In genomic region chr12:108617511-108617910, GRCm38 (mm10) we compare ENCODE assay signal across 18 mouse cellular contexts.
DNase-seq lines count a peak whose midpoint lies in the region; ATAC-seq lines count a peak whose summit lies in the region.
"Had no signal": no experiment of that assay in that cellular context is flagged by ENCODE, and none has a peak within 500 bp of the region (broad histone marks: within the 10 kb centered on the region; RNA-seq: fewer than 3 reads in every experiment).

No protein-coding gene starts in this region.

- intact Hi-C loops in heart, postnatal 10 days (cut with DNase I) = no loop called here
- intact Hi-C loops in heart, postnatal 36 days (cut with DNase I) = no loop called here

- H3K36me3 ChIP-seq in heart, embryonic 10.5 days = no peaks in the 10 kb centered on the region
- H3K36me3 ChIP-seq in heart, embryonic 16.5 days (ENCODE audit: control insufficient read depth, insufficient read depth) = no peaks in the 10 kb centered on the region
- H3K36me3 ChIP-seq in midbrain, embryonic 16.5 days (ENCODE audit: control insufficient read depth, insufficient read depth, low read length) = no peaks in the 10 kb centered on the region
- H3K36me3 ChIP-seq in midbrain, embryonic 11.5 days (ENCODE audit: control insufficient read depth, insufficient read depth, low read length) = no peaks in the 10 kb centered on the region
- H3K36me3 ChIP-seq: G1E had no signal

- H3K9ac ChIP-seq in heart, embryonic 16.5 days (ENCODE audit: low read length) = no peak overlapping the region
- H3K9ac ChIP-seq in midbrain, embryonic 16.5 days (ENCODE audit: low read depth, low read length) = no peak overlapping the region
- no peak overlapping the region for H3K9ac ChIP-seq in midbrain, embryonic 11.5 days (ENCODE audit: low read length)
- H3K9ac ChIP-seq: forebrain, embryonic 13.5 days; forebrain, postnatal 0 days; hindbrain, embryonic 14.5 days had no signal

- no peaks in the 10 kb centered on the region for H3K9me3 ChIP-seq in heart, embryonic 10.5 days
- no peaks in the 10 kb centered on the region for H3K9me3 ChIP-seq in heart, embryonic 16.5 days (replicated peaks; ENCODE audit: control insufficient read depth, low read length)
- no peaks in the 10 kb centered on the region for H3K9me3 ChIP-seq in midbrain, embryonic 16.5 days (replicated peaks; ENCODE audit: control insufficient read depth, low read length, poor library complexity, severe bottlenecking)
- H3K9me3 ChIP-seq in midbrain, embryonic 11.5 days (ENCODE audit: control insufficient read depth, low read length) = no peaks in the 10 kb centered on the region
- H3K9me3 ChIP-seq: forebrain, embryonic 13.5 days had no signal

- peak; percentile 46 for ATAC-seq in heart, embryonic 16.5 days (replicated peaks; ENCODE audit: extremely low read depth, insufficient read depth, low FRiP score)
- ATAC-seq in midbrain, embryonic 16.5 days = 0 out of 2 replicates have a peak, but pooled peaks have one; percentile 6
- ATAC-seq in midbrain, embryonic 11.5 days (ENCODE audit: low FRiP score) = no peak
- ATAC-seq: forebrain, embryonic 13.5 days; forebrain, postnatal 0 days; intestine, postnatal 0 days had no signal

- H3K27ac ChIP-seq in heart, embryonic 10.5 days = peak overlapping the region; percentile 44; the same call in 1 of the 2 replicates
- H3K27ac ChIP-seq in heart, embryonic 16.5 days (ENCODE audit: low read length) = no peak overlapping the region
- no peak overlapping the region for H3K27ac ChIP-seq in midbrain, embryonic 16.5 days (ENCODE audit: low read length)
- no peak overlapping the region for H3K27ac ChIP-seq in midbrain, embryonic 11.5 days (ENCODE audit: low read depth, low read length)
- H3K27ac ChIP-seq: forebrain, embryonic 13.5 days; hindbrain, embryonic 14.5 days had no signal

- peak; percentile 78 for DNase-seq in heart, embryonic 10.5 days (ENCODE audit: low spot score)
- DNase-seq in heart, postnatal 10 days = no peak
- DNase-seq in heart, postnatal 36 days = no peak
- no peak for DNase-seq in midbrain, embryonic 11.5 days (ENCODE audit: low spot score, missing footprints)
- no peak for DNase-seq in adrenal gland, postnatal 10 days
- DNase-seq: adrenal gland, postnatal 14 days; cerebellum, adult 11-12 months; cerebellum, adult 9-10 months; cerebellum, postnatal 25 days; forebrain, postnatal 0 days; gastrocnemius, postnatal 14 days; kidney, adult 8-10 months had no signal

- H3K4me1 ChIP-seq in heart, embryonic 10.5 days = peaks cover 22% of the 10 kb centered on the region
- peaks cover 8% of the 10 kb centered on the region for H3K4me1 ChIP-seq in heart, embryonic 16.5 days (ENCODE audit: control insufficient read depth, insufficient read depth, low read length)
- H3K4me1 ChIP-seq in midbrain, embryonic 16.5 days (ENCODE audit: control insufficient read depth, insufficient read depth, low read length) = no peaks in the 10 kb centered on the region; the same call in 1 of the 2 replicates
- H3K4me1 ChIP-seq in midbrain, embryonic 11.5 days (ENCODE audit: control insufficient read depth, insufficient read depth, low read length) = no peaks in the 10 kb centered on the region

- H3K4me3 ChIP-seq in heart, embryonic 10.5 days = no peak overlapping the region
- no peak overlapping the region for H3K4me3 ChIP-seq in heart, embryonic 16.5 days (ENCODE audit: low read length)
- no peak overlapping the region for H3K4me3 ChIP-seq in midbrain, embryonic 16.5 days (ENCODE audit: low read depth, low read length)
- no peak overlapping the region for H3K4me3 ChIP-seq in midbrain, embryonic 11.5 days (ENCODE audit: low read depth, low read length)
- H3K4me3 ChIP-seq: forebrain, embryonic 13.5 days had no signal

- WGBS in heart, embryonic 10.5 days = 49% methylated on average over 7 of the region's 7 CpGs
- WGBS in heart, embryonic 16.5 days = 37% methylated on average over 7 of the region's 7 CpGs
- WGBS in midbrain, embryonic 16.5 days = 88% methylated on average over 7 of the region's 7 CpGs
- 85% methylated on average over 7 of the region's 7 CpGs for WGBS in midbrain, embryonic 11.5 days

- no peaks in the 10 kb centered on the region for H3K27me3 ChIP-seq in heart, embryonic 10.5 days (ENCODE audit: insufficient read depth, poor library complexity, severe bottlenecking)
- H3K27me3 ChIP-seq in heart, embryonic 16.5 days (ENCODE audit: control insufficient read depth, insufficient read depth, low read length) = no peaks in the 10 kb centered on the region
- H3K27me3 ChIP-seq in midbrain, embryonic 16.5 days (ENCODE audit: control insufficient read depth, insufficient read depth, low read depth, low read length) = no peaks in the 10 kb centered on the region
- no peaks in the 10 kb centered on the region for H3K27me3 ChIP-seq in midbrain, embryonic 11.5 days (ENCODE audit: control insufficient read depth, insufficient read depth, low read length)
- H3K27me3 ChIP-seq: forebrain, embryonic 13.5 days had no signal

- H3K4me2 ChIP-seq in heart, embryonic 16.5 days (ENCODE audit: low read depth, low read length) = no peak overlapping the region
- H3K4me2 ChIP-seq in midbrain, embryonic 16.5 days (ENCODE audit: low read length) = no peak overlapping the region
- H3K4me2 ChIP-seq in midbrain, embryonic 11.5 days = no peak overlapping the region
- H3K4me2 ChIP-seq: forebrain, embryonic 13.5 days; hindbrain, embryonic 14.5 days had no signal
